Mouse (Mus musculus): ENCODE data around the gene Chn1. TPM values are rescaled to one million over a fixed set of nuclear protein-coding genes. Genes with fewer than 3 reads are reported as not detected.

The Chn1 gene
- total RNA-seq, 4 experiments from 2014 or later = 14.9 to 20.4 (median 16.5) TPM

GRCm38 (mm10) chr2:73588951-73589350 is 186.2 kb downstream of the Chn1 start:
- DNase-seq = no peak

GRCm38 (mm10) chr2:73587109-73587506 is 188.0 kb downstream of the Chn1 start:
- no peak for DNase-seq

GRCm38 (mm10) chr2:73586392-73587108 is 188.6 kb downstream of the Chn1 start:
- DNase-seq = no peak

GRCm38 (mm10) chr2:73585347-73585831 is 189.8 kb downstream of the Chn1 start:
- peak; percentile 45 for DNase-seq

GRCm38 (mm10) chr2:73584645-73585346 is 190.3 kb downstream of the Chn1 start:
- peak; percentile 49 for DNase-seq

GRCm38 (mm10) chr2:73580720-73581119 is 194.4 kb downstream of the Chn1 start:
- DNase-seq = no peak

GRCm38 (mm10) chr2:73580166-73580565 is 195.0 kb downstream of the Chn1 start, which contains the start of gene Chrna1:
Gene Chrna1, minus strand, starts transcription at chr2:73580338.
- DNase-seq = no peak

GRCm38 (mm10) chr2:73579168-73579567 is 196.0 kb downstream of the Chn1 start:
- DNase-seq = no peak

GRCm38 (mm10) chr2:73574418-73574817 is 200.7 kb downstream of the Chn1 start:
- no peak for DNase-seq

- no peak for DNase-seq
These were observed 201.6 kb downstream of the Chn1 start for GRCm38 (mm10) chr2:73573556-73573955.

GRCm38 (mm10) chr2:73572539-73573372 is 202.4 kb downstream of the Chn1 start:
- peak; percentile 52 for DNase-seq

- no peak for DNase-seq
These were observed 203.2 kb downstream of the Chn1 start for GRCm38 (mm10) chr2:73571901-73572300.

- no peak for DNase-seq
These were observed 203.8 kb downstream of the Chn1 start for GRCm38 (mm10) chr2:73571304-73571703.

- no peak for DNase-seq
These were observed 208.0 kb downstream of the Chn1 start for GRCm38 (mm10) chr2:73566989-73567605.

- DNase-seq = no peak
These were observed 209.0 kb downstream of the Chn1 start for GRCm38 (mm10) chr2:73566162-73566561.

GRCm38 (mm10) chr2:73563690-73564089 is 211.5 kb downstream of the Chn1 start:
- no peak for DNase-seq

- DNase-seq = no peak
These were observed 212.5 kb downstream of the Chn1 start for GRCm38 (mm10) chr2:73562656-73563055.

GRCm38 (mm10) chr2:73561665-73562063 is 213.5 kb downstream of the Chn1 start:
- DNase-seq = no peak

GRCm38 (mm10) chr2:73560899-73561664 is 214.1 kb downstream of the Chn1 start:
- no peak for DNase-seq

Measured in adrenal gland, adult 8-10 months (tissue).